Mouse (Mus musculus) right cerebral cortex, postnatal 36 days (tissue): Measurements from ENCODE around the gene Gpc3.
"Not testable (repeated sequence)": the region's sequence is repeated elsewhere in the genome, so short reads cannot be mapped to it uniquely, and the experiment has no call there.

Experiments
- DNase-seq, 2 experiments: peaks; one replicate each; pipeline ENCODE4 v3.0.0; 2022; ENCODE audit warnings: low spot score in 2 of 2, mixed read lengths in 1 of 2

Gene Gpc3

GRCm38 (mm10) chrX:52412936-52413335 lies 200.8 kb downstream of the Gpc3 start:
- DNase-seq = no peak

- DNase-seq = no peak
These were observed 212.6 kb downstream of the Gpc3 start for GRCm38 (mm10) chrX:52401188-52401587.

- no peak for DNase-seq
These were observed 238.6 kb downstream of the Gpc3 start for GRCm38 (mm10) chrX:52375129-52375528.

- DNase-seq = no peak
These were observed 239.5 kb downstream of the Gpc3 start for GRCm38 (mm10) chrX:52374209-52374608.

GRCm38 (mm10) chrX:52372436-52372835 lies 241.3 kb downstream of the Gpc3 start:
- no peak for DNase-seq

- DNase-seq = no peak
These were observed 243.6 kb downstream of the Gpc3 start for GRCm38 (mm10) chrX:52369938-52370758.

GRCm38 (mm10) chrX:52369304-52369937 lies 244.3 kb downstream of the Gpc3 start:
- DNase-seq = no peak

GRCm38 (mm10) chrX:52366826-52367225 lies 246.9 kb downstream of the Gpc3 start:
- no peak for DNase-seq

GRCm38 (mm10) chrX:52365790-52366189 lies 248.0 kb downstream of the Gpc3 start:
- no peak for DNase-seq

GRCm38 (mm10) chrX:52362241-52363011 lies 251.3 kb downstream of the Gpc3 start:
- no peak for DNase-seq

GRCm38 (mm10) chrX:52352981-52353380 lies 260.8 kb downstream of the Gpc3 start:
- no peak for DNase-seq

GRCm38 (mm10) chrX:52350631-52351030 lies 263.1 kb downstream of the Gpc3 start:
- not testable (repeated sequence) for DNase-seq

- no peak for DNase-seq
These were observed 265.0 kb downstream of the Gpc3 start for GRCm38 (mm10) chrX:52348773-52349172.

GRCm38 (mm10) chrX:52344018-52344417 lies 269.7 kb downstream of the Gpc3 start:
- no peak for DNase-seq

GRCm38 (mm10) chrX:52340251-52340650 lies 273.5 kb downstream of the Gpc3 start:
- no peak for DNase-seq

GRCm38 (mm10) chrX:52321791-52322190 lies 292.0 kb downstream of the Gpc3 start:
- DNase-seq = no peak

- no peak for DNase-seq
These were observed 293.1 kb downstream of the Gpc3 start for GRCm38 (mm10) chrX:52320653-52321052.

GRCm38 (mm10) chrX:52310976-52311375 lies 302.8 kb downstream of the Gpc3 start:
- DNase-seq = peak in 1 of 2 experiments; percentile 10

- DNase-seq = peak in 1 of 2 experiments; percentile 1
These were observed 308.5 kb downstream of the Gpc3 start for GRCm38 (mm10) chrX:52305226-52305625.

- DNase-seq = no peak
These were observed 325.0 kb downstream of the Gpc3 start for GRCm38 (mm10) chrX:52288792-52289191.

GRCm38 (mm10) chrX:52287944-52288343 lies 325.8 kb downstream of the Gpc3 start:
- DNase-seq = no peak

GRCm38 (mm10) chrX:52282070-52282469 lies 331.7 kb downstream of the Gpc3 start:
- DNase-seq = no peak
